Comparison of ENCODE assay signal across 23 mouse cellular contexts in genomic region chr11:116666566-116666965, GRCm38 (mm10). TPM values are rescaled to one million over a fixed set of nuclear protein-coding genes. Genes with fewer than 3 reads are reported as not detected.
DNase-seq lines count a peak whose midpoint lies in the region; ATAC-seq and TF ChIP-seq lines count a peak whose summit lies in the region.
"Had no signal": no experiment of that assay in that cellular context is flagged by ENCODE, and none has a peak within 500 bp of the region (broad histone marks: within the 10 kb centered on the region; RNA-seq: fewer than 3 reads in every experiment).

No protein-coding gene starts in this region.

- no peak for TF ChIP-seq EP300 in stomach, postnatal 0 days (optimal IDR thresholded peaks at IDR 0.05)
- no peak for TF ChIP-seq EP300 in liver, postnatal 0 days (IDR thresholded peaks at IDR 0.05; ENCODE audit: low read depth)

- no peak overlapping the region for H3K4me3 ChIP-seq in kidney, embryonic 14.5 days (ENCODE audit: low read length)
- no peak overlapping the region for H3K4me3 ChIP-seq in lung, embryonic 16.5 days (ENCODE audit: low read length)
- no peak overlapping the region for H3K4me3 ChIP-seq in stomach, postnatal 0 days (ENCODE audit: low read depth, low read length)
- H3K4me3 ChIP-seq in liver, postnatal 0 days (ENCODE audit: low read depth, low read length), result no peak overlapping the region
- H3K4me3 ChIP-seq: embryonic facial prominence, embryonic 13.5 days; heart, embryonic 10.5 days; hindbrain, embryonic 13.5 days; limb, embryonic 13.5 days; liver, embryonic 13.5 days; midbrain, embryonic 13.5 days; neural tube, embryonic 13.5 days had no signal

- no peak for TF ChIP-seq CTCF in stomach, postnatal 0 days (IDR thresholded peaks at IDR 0.05; ENCODE audit: low read depth)
- TF ChIP-seq CTCF in liver, postnatal 0 days (IDR thresholded peaks at IDR 0.05; ENCODE audit: low read depth), result no peak

- H3K4me1 ChIP-seq in kidney, embryonic 14.5 days (ENCODE audit: control insufficient read depth, insufficient read depth, low read length), result peaks cover 27% of the 10 kb centered on the region
- peaks cover 29% of the 10 kb centered on the region for H3K4me1 ChIP-seq in lung, embryonic 16.5 days (replicated peaks; ENCODE audit: control insufficient read depth, insufficient read depth, low read length)
- no peaks in the 10 kb centered on the region for H3K4me1 ChIP-seq in stomach, postnatal 0 days (replicated peaks; ENCODE audit: control insufficient read depth, insufficient read depth)
- H3K4me1 ChIP-seq in liver, postnatal 0 days (ENCODE audit: insufficient read depth), result peaks cover 8% of the 10 kb centered on the region; the same call in 1 of the 2 replicates

- no peak overlapping the region for H3K27ac ChIP-seq in kidney, embryonic 14.5 days (ENCODE audit: low read depth, low read length)
- peak overlapping the region; percentile 23; the same call in 1 of the 2 replicates for H3K27ac ChIP-seq in lung, embryonic 16.5 days (ENCODE audit: low read length)
- 0 out of 2 replicates have a peak overlapping the region, but pooled peaks have one; percentile 30 for H3K27ac ChIP-seq in stomach, postnatal 0 days (replicated peaks)
- no peak overlapping the region for H3K27ac ChIP-seq in liver, postnatal 0 days (ENCODE audit: low read depth)
- H3K27ac ChIP-seq: embryonic facial prominence, embryonic 13.5 days; heart, embryonic 10.5 days; hindbrain, embryonic 13.5 days; limb, embryonic 13.5 days; liver, embryonic 13.5 days; midbrain, embryonic 13.5 days; neural tube, embryonic 13.5 days had no signal

- no peaks in the 10 kb centered on the region for H3K36me3 ChIP-seq in kidney, embryonic 14.5 days (ENCODE audit: control insufficient read depth, insufficient read depth, low read length)
- H3K36me3 ChIP-seq in lung, embryonic 16.5 days (ENCODE audit: control insufficient read depth, insufficient read depth, low read length), result no peaks in the 10 kb centered on the region
- H3K36me3 ChIP-seq in stomach, postnatal 0 days (ENCODE audit: control insufficient read depth, insufficient read depth, low read length), result no peaks in the 10 kb centered on the region
- H3K36me3 ChIP-seq in liver, postnatal 0 days (replicated peaks; ENCODE audit: insufficient read depth, low read length), result no peaks in the 10 kb centered on the region
- H3K36me3 ChIP-seq: embryonic facial prominence, embryonic 13.5 days; G1E; heart, embryonic 10.5 days; hindbrain, embryonic 13.5 days; limb, embryonic 13.5 days; liver, embryonic 13.5 days; midbrain, embryonic 13.5 days; neural tube, embryonic 13.5 days had no signal

- H3K9me3 ChIP-seq in kidney, embryonic 14.5 days (ENCODE audit: control insufficient read depth, low read length), result no peaks in the 10 kb centered on the region
- no peaks in the 10 kb centered on the region for H3K9me3 ChIP-seq in lung, embryonic 16.5 days (ENCODE audit: control insufficient read depth, low read length)
- no peaks in the 10 kb centered on the region for H3K9me3 ChIP-seq in stomach, postnatal 0 days (ENCODE audit: control insufficient read depth, low read length)
- H3K9me3 ChIP-seq in liver, postnatal 0 days (ENCODE audit: low read length), result no peaks in the 10 kb centered on the region
- H3K9me3 ChIP-seq: embryonic facial prominence, embryonic 13.5 days; G1E; heart, embryonic 10.5 days; hindbrain, embryonic 13.5 days; limb, embryonic 13.5 days; liver, embryonic 13.5 days; midbrain, embryonic 13.5 days; neural tube, embryonic 13.5 days had no signal

- H3K4me2 ChIP-seq in kidney, embryonic 14.5 days (replicated peaks; ENCODE audit: low read depth, low read length), result no peak overlapping the region
- H3K4me2 ChIP-seq in lung, embryonic 16.5 days (ENCODE audit: low read depth, low read length), result peak overlapping the region; percentile 7; the same call in 1 of the 2 replicates
- H3K4me2 ChIP-seq in stomach, postnatal 0 days (replicated peaks; ENCODE audit: low read depth), result no peak overlapping the region
- no peak overlapping the region for H3K4me2 ChIP-seq in liver, postnatal 0 days (ENCODE audit: low read depth, low read length)
- H3K4me2 ChIP-seq: embryonic facial prominence, embryonic 13.5 days; hindbrain, embryonic 13.5 days; limb, embryonic 13.5 days; liver, embryonic 13.5 days; midbrain, embryonic 13.5 days; neural tube, embryonic 13.5 days had no signal

- H3K9ac ChIP-seq in kidney, embryonic 14.5 days (ENCODE audit: low read depth, low read length), result no peak overlapping the region
- H3K9ac ChIP-seq in lung, embryonic 16.5 days (ENCODE audit: low read length), result no peak overlapping the region
- H3K9ac ChIP-seq in stomach, postnatal 0 days (ENCODE audit: low read length), result no peak overlapping the region
- H3K9ac ChIP-seq in liver, postnatal 0 days (replicated peaks), result no peak overlapping the region
- H3K9ac ChIP-seq: embryonic facial prominence, embryonic 13.5 days; hindbrain, embryonic 13.5 days; limb, embryonic 13.5 days; liver, embryonic 13.5 days; midbrain, embryonic 13.5 days; neural tube, embryonic 13.5 days had no signal

- WGBS in kidney, embryonic 14.5 days, result 69% methylated on average over 9 of the region's 9 CpGs
- WGBS in lung, embryonic 16.5 days, result 32% methylated on average over 9 of the region's 9 CpGs
- 59% methylated on average over 9 of the region's 9 CpGs for WGBS in stomach, postnatal 0 days
- 66% methylated on average over 9 of the region's 9 CpGs for WGBS in liver, postnatal 0 days (ENCODE audit: insufficient replicate concordance)

- ATAC-seq in kidney, embryonic 14.5 days (ENCODE audit: low FRiP score, low TSS enrichment), result no peak
- no peak; the same call in 1 of the 2 replicates for ATAC-seq in lung, embryonic 16.5 days (ENCODE audit: low read depth)
- ATAC-seq in stomach, postnatal 0 days (ENCODE audit: low FRiP score, low TSS enrichment), result no peak
- no peak for ATAC-seq in liver, postnatal 0 days
- ATAC-seq: midbrain, embryonic 13.5 days had no signal

- peak; percentile 41 for DNase-seq in adrenal gland, postnatal 14 days
- no peak for DNase-seq in adrenal gland, postnatal 10 days
- DNase-seq in kidney, postnatal 14 days, result peak; percentile 41
- DNase-seq in stomach, postnatal 0 days (ENCODE audit: low spot score), result no peak
- no peak for DNase-seq in frontal cortex, postnatal 10 days (ENCODE audit: low spot score in 2 of 2)
- no peak for DNase-seq in liver, postnatal 0 days
- DNase-seq: cerebellum, postnatal 14 days; gastrocnemius, postnatal 14 days; heart, postnatal 10 days; layer of hippocampus, postnatal 36 days; liver, embryonic 13.5 days; right cerebral cortex, adult 18-20 months; thymus, postnatal 36 days had no signal

- no peaks in the 10 kb centered on the region for H3K27me3 ChIP-seq in kidney, embryonic 14.5 days (ENCODE audit: control insufficient read depth, insufficient read depth, low read length)
- 0 out of 2 replicates have a peak, but pooled peaks cover 2% of the 10 kb centered on the region for H3K27me3 ChIP-seq in lung, embryonic 16.5 days (ENCODE audit: control insufficient read depth, insufficient read depth, low read depth, low read length)
- no peaks in the 10 kb centered on the region for H3K27me3 ChIP-seq in stomach, postnatal 0 days (ENCODE audit: control insufficient read depth, insufficient read depth, low read length)
- 0 out of 2 replicates have a peak, but pooled peaks cover 7% of the 10 kb centered on the region for H3K27me3 ChIP-seq in liver, postnatal 0 days (ENCODE audit: insufficient read depth, low read length)
- H3K27me3 ChIP-seq: hindbrain, embryonic 13.5 days; midbrain, embryonic 13.5 days; neural tube, embryonic 13.5 days had no signal

RNA-seq across cellular contexts. Expression of gene Cygb, which starts 12.5 kb away (rescaled TPM):
- 30.9 and 35.0 TPM in 2 replicates for total RNA-seq in adrenal gland, postnatal 14 days (2021)
- 10 to 100 TPM; 40.8 to 44.7 TPM for total RNA-seq in adrenal gland, postnatal 10 days (2021)
- polyA plus RNA-seq in kidney, embryonic 14.5 days (2014; fragmentation: Nextera tagmentation; extraction: Ambion mirVana), result 11.0 and 11.3 TPM in 2 replicates
- 13.3 TPM in 2 replicates for polyA plus RNA-seq in lung, embryonic 16.5 days (2015; fragmentation: Nextera tagmentation; extraction: Ambion mirVana)
- polyA plus RNA-seq in stomach, postnatal 0 days (2015; fragmentation: Nextera tagmentation; extraction: Ambion mirVana), result 22.1 and 22.2 TPM in 2 replicates
- polyA plus RNA-seq in liver, postnatal 0 days (2015; fragmentation: Nextera tagmentation; extraction: Ambion mirVana), result 3.6 and 3.7 TPM in 2 replicates
- total RNA-seq: G1E; megakaryocyte progenitor cell, adult 5-6 weeks had no signal

RNA-seq across cellular contexts. Expression of gene Prcd, which starts 13.2 kb away (rescaled TPM):
- total RNA-seq in adrenal gland, postnatal 14 days (2021), result 5.3 and 6.1 TPM in 2 replicates
- 1 to 10 TPM; 4.1 to 6.0 TPM for total RNA-seq in adrenal gland, postnatal 10 days (2021)
- polyA plus RNA-seq in kidney, embryonic 14.5 days (2014; fragmentation: Nextera tagmentation; extraction: Ambion mirVana), result 1.1 and 1.4 TPM in 2 replicates
- polyA plus RNA-seq in lung, embryonic 16.5 days (2015; fragmentation: Nextera tagmentation; extraction: Ambion mirVana), result 5.0 and 11.0 TPM in 2 replicates
- polyA plus RNA-seq in stomach, postnatal 0 days (2015; fragmentation: Nextera tagmentation; extraction: Ambion mirVana), result 2.6 and 2.7 TPM in 2 replicates
- polyA plus RNA-seq in liver, postnatal 0 days (2015; fragmentation: Nextera tagmentation; extraction: Ambion mirVana), result 0.32 TPM in 1 of 2 replicates, not detected in the other

RNA-seq across cellular contexts. Expression of gene Rhbdf2, which starts 39.7 kb away (rescaled TPM):
- 11.2 and 14.3 TPM in 2 replicates for total RNA-seq in adrenal gland, postnatal 14 days (2021)
- total RNA-seq in adrenal gland, postnatal 10 days (2021), result 10 to 100 TPM; 11.1 to 14.4 TPM
- polyA plus RNA-seq in kidney, embryonic 14.5 days (2014; fragmentation: Nextera tagmentation; extraction: Ambion mirVana), result 5.4 and 7.2 TPM in 2 replicates
- polyA plus RNA-seq in lung, embryonic 16.5 days (2015; fragmentation: Nextera tagmentation; extraction: Ambion mirVana), result 17.9 and 19.6 TPM in 2 replicates
- polyA plus RNA-seq in stomach, postnatal 0 days (2015; fragmentation: Nextera tagmentation; extraction: Ambion mirVana), result 5.7 and 6.1 TPM in 2 replicates
- polyA plus RNA-seq in liver, postnatal 0 days (2015; fragmentation: Nextera tagmentation; extraction: Ambion mirVana), result 4.9 and 6.2 TPM in 2 replicates

Comparison
In these comparisons a context has a peak if more than half of its experiments do, and no peak if none do; other contexts are left out.
1. DNase-seq: peak in adrenal gland, postnatal 14 days (single experiment) and kidney, postnatal 14 days (single experiment); none in adrenal gland, postnatal 10 days (single experiment), stomach, postnatal 0 days (single experiment), frontal cortex, postnatal 10 days (0 of 2) and liver, postnatal 0 days (single experiment).
2. H3K27ac ChIP-seq: peak in lung, embryonic 16.5 days (single experiment) and stomach, postnatal 0 days (single experiment); none in kidney, embryonic 14.5 days (single experiment) and liver, postnatal 0 days (single experiment).